Mouse (Mus musculus) neutrophil, adult 59 days (primary cell): ENCODE measurements around the gene Gsap. TPM values are rescaled to one million over a fixed set of nuclear protein-coding genes. Genes with fewer than 3 reads are reported as not detected.

Experiments
- total RNA-seq, 2 experiments: library from RNA; stranded (reverse); gene quantifications; 1 replicate in 1 of 2; 2 replicates in 1 of 2; pipeline ENCODE4 v1.2.4; 2023

Gsap gene
- total RNA-seq: 10 to 100 TPM; 87.8 to 94.5 TPM

DNA sequence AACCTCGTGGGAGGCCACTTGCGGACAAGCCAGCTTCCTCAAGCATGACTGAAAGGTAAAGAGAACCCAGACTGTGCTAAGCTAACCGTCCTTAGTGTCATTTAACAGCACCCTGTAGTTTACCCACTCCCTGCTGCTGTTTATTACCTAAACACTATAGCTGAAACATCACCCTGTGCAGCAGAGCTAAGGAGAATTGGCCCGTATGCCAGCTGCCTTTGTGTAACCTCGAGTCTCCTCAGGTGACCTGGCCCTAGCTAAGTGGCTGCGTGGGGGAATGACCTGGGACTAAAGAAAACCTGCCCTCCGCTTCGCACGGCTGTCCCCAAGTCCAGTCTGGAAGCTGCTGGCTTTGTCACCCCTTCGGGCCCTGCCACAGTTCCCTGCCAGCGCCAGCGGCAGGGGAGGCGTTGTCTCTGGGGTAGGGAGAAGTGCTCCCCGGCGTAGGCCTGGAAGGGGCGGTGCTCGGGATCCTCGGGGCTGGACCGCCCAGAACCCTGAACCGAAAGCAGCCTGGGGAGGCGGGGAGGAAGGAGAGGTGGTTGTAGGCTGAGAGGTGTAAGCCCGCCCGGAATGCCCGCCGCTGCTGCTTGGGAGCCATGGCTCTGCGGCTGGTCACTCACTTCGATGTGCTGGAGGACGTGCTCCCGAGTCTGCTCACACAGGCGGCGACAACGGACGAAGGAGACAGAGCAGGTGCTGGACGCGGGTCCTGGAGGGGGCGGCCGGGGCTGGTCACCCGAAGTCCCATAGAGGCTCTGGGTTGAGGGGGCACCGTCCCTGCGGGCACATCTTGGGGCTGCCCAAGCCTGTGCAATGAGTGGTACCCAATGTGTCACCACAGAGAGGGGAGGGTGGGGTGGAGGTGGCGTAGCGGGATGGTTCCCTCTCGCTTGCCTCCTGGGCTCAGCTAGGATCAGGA, at the start of gene Gsap:
TSS of gene Gsap (plus strand) at position 492 of the 922 bp plus-strand sequence.

Other genes with a start within 250 kb of the Gsap start
- gene Rsbn1l, start 229.9 kb upstream of the Gsap start, total RNA-seq: 10 to 100 TPM; 38.7 to 43.5 TPM
- 100 to 1,000 TPM in 1 of 2 experiments, 10 to 100 TPM in 1; 95.7 to 104 TPM for gene Ptpn12, start 130.3 kb upstream of the Gsap start, total RNA-seq
- gene Fgl2, start 186.4 kb downstream of the Gsap start, total RNA-seq: 10 to 100 TPM; 64.9 to 73.1 TPM
- gene Ccdc146, start 238.4 kb downstream of the Gsap start, total RNA-seq: under 1 TPM; 0.47 to 0.99 TPM
- 1 to 10 TPM; 1.6 to 1.9 TPM for gene Fam185a, start 238.7 kb downstream of the Gsap start, total RNA-seq